Mouse (Mus musculus) thymus, adult 2 months (tissue): Measurements from ENCODE around the gene Cetn3.

ENCODE experiments used
- CTCF ChIP-seq: fragments of 200-500 bp; IDR thresholded peaks from 2 replicates; pipeline ENCODE4 v1.5.1; 2012; ENCODE audit warnings: mild to moderate bottlenecking, control low read depth, low read length, moderate library complexity, borderline replicate concordance; ENCODE audit not compliant: control insufficient read depth, poor library complexity, insufficient read depth; ENCODE audit errors: extremely low read depth
- POLR2A ChIP-seq: fragments of 200-500 bp; IDR thresholded peaks from 2 replicates; pipeline ENCODE4 v1.6.1; 2012; ENCODE audit warnings: mild to moderate bottlenecking, low read length, control low read depth, moderate library complexity; ENCODE audit not compliant: control insufficient read depth, poor library complexity, insufficient read depth; ENCODE audit errors: extremely low read depth

DNA sequence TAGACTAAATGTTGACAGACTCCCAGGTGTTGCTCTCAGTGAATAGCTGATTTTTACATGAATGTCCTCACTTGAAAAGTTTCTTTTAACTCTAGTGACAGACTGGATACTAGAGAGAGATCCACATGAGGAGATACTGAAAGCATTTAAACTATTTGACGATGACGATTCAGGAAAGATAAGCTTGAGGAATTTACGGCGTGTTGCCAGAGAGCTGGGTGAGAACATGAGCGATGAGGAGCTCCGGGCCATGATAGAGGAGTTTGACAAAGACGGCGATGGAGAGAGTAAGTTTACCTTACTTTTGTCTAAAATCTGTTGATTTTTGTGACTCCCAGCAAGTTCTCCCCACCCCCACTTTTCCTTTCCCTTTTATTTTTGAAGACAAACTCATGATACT, 9.0 kb downstream of the Cetn3 start:
- no peak for TF ChIP-seq POLR2A
- no peak for TF ChIP-seq CTCF
